Mouse (Mus musculus): ENCODE results near the gene Garem2.

DNA sequence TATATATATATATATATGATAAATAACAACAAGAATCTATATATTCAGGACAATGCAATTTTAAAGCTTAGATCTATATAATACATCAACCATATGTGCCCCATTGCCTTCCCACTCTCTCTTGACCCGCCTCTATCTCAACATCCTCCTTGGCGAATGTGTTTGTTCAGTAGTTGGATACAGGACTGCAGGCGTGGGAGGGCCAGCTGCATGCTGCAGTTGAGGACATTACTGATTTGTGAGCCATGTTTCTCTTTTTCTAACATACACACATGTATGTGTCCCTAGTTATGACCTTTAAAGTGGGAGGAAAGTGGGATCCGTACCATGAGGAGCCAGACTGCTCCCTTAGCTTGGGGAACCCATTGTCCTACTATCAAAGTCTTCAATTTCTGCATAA, 26.3 kb downstream of the Garem2 start:
- TF ChIP-seq CTCF (IDR thresholded peaks at IDR 0.05; ENCODE audit: low read depth, low read length) (no peak), POLR2A (IDR thresholded peaks at IDR 0.05; ENCODE audit: extremely low read depth, insufficient read depth, low read length) (no peak)
